8 mouse cellular contexts compared by ENCODE assay signal in the genomic region with DNA sequence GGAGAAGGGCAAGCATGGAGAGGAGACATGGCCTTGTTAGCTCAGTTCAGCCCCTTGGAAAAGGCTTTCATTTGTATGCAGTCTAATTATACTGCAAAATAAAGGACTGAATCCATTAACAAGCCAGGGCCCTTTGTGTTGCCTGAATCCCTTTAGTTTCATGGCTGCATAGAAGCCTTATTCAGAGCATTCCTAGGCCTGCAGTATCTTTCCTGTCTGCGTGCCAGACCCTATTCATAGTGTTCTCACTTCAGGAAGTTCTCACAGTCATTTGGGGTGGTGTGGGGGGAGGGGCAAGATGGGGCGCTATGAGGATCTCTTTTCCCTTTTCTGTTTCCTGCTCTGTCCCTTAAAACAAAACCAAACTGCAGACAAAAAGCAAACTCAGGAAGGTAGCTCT. TPM values are rescaled to one million over a fixed set of nuclear protein-coding genes. Genes with fewer than 3 reads are reported as not detected.
DNase-seq lines count a peak whose midpoint lies in the region; ATAC-seq and TF ChIP-seq lines count a peak whose summit lies in the region.

No protein-coding gene starts in this region.

- H3K9ac ChIP-seq in forebrain, embryonic 13.5 days = peak overlapping the region; percentile 26; the same call in 1 of the 2 replicates
- H3K9ac ChIP-seq in heart, embryonic 16.5 days (ENCODE audit: low read length) = peak overlapping the region; percentile 50; the same call in 1 of the 2 replicates
- H3K9ac ChIP-seq in lung, embryonic 14.5 days = no peak overlapping the region

- no peak overlapping the region for H3K27ac ChIP-seq in thymus, adult 2 months (ENCODE audit: control insufficient read depth, insufficient read depth, low read length)
- H3K27ac ChIP-seq in forebrain, embryonic 13.5 days = peak overlapping the region; percentile 87
- peak overlapping the region; percentile 94 for H3K27ac ChIP-seq in heart, embryonic 16.5 days (ENCODE audit: low read length)
- H3K27ac ChIP-seq in lung, embryonic 14.5 days (ENCODE audit: low read depth) = peak overlapping the region; percentile 72; the same call in 1 of the 2 replicates

- H3K27me3 ChIP-seq in thymus, adult 2 months (ENCODE audit: control insufficient read depth, insufficient read depth, low read length) = no peaks in the 10 kb centered on the region
- H3K27me3 ChIP-seq in forebrain, embryonic 13.5 days = no peaks in the 10 kb centered on the region
- H3K27me3 ChIP-seq in heart, embryonic 16.5 days (ENCODE audit: control insufficient read depth, insufficient read depth, low read length) = no peaks in the 10 kb centered on the region
- H3K27me3 ChIP-seq in lung, embryonic 14.5 days (ENCODE audit: insufficient read depth, low read length) = no peaks in the 10 kb centered on the region

- ATAC-seq in forebrain, embryonic 13.5 days = peak; percentile 91
- peak; percentile 64; the same call in 1 of the 2 replicates for ATAC-seq in heart, embryonic 16.5 days (replicated peaks; ENCODE audit: extremely low read depth, insufficient read depth, low FRiP score)
- peak; percentile 56; the same call in 1 of the 2 replicates for ATAC-seq in lung, embryonic 14.5 days (ENCODE audit: insufficient read depth)
- no peak for ATAC-seq in monocyte, adult 5-6 weeks (replicated peaks; ENCODE audit: insufficient number of reproducible peaks, low FRiP score, low TSS enrichment, poor library complexity, severe bottlenecking)

- no peak overlapping the region for H3K4me3 ChIP-seq in thymus, adult 2 months (ENCODE audit: control insufficient read depth, insufficient read depth, low read length)
- no peak overlapping the region for H3K4me3 ChIP-seq in forebrain, embryonic 13.5 days
- peak overlapping the region; percentile 11; the same call in 1 of the 2 replicates for H3K4me3 ChIP-seq in heart, embryonic 16.5 days (ENCODE audit: low read length)
- H3K4me3 ChIP-seq in lung, embryonic 14.5 days (ENCODE audit: low read depth, low read length) = no peak overlapping the region

- H3K4me2 ChIP-seq in forebrain, embryonic 13.5 days = peak overlapping the region; percentile 49
- peak overlapping the region; percentile 56 for H3K4me2 ChIP-seq in heart, embryonic 16.5 days (ENCODE audit: low read depth, low read length)
- 0 out of 2 replicates have a peak overlapping the region, but pooled peaks have one; percentile 12 for H3K4me2 ChIP-seq in lung, embryonic 14.5 days

- H3K4me1 ChIP-seq in thymus, adult 2 months (replicated peaks; ENCODE audit: control insufficient read depth, insufficient read depth, low read length) = peaks cover 2% of the 10 kb centered on the region; the same call in 1 of the 2 replicates
- peaks cover 85% of the 10 kb centered on the region for H3K4me1 ChIP-seq in forebrain, embryonic 13.5 days
- peaks cover 58% of the 10 kb centered on the region for H3K4me1 ChIP-seq in heart, embryonic 16.5 days (ENCODE audit: control insufficient read depth, insufficient read depth, low read length)
- H3K4me1 ChIP-seq in lung, embryonic 14.5 days (ENCODE audit: insufficient read depth) = peaks cover 10% of the 10 kb centered on the region

- TF ChIP-seq POLR2A in thymus, adult 2 months (IDR thresholded peaks at IDR 0.05; ENCODE audit: control insufficient read depth, extremely low read depth, insufficient read depth, low read length, poor library complexity) = no peak

- no peaks in the 10 kb centered on the region for H3K9me3 ChIP-seq in forebrain, embryonic 13.5 days (replicated peaks)
- no peaks in the 10 kb centered on the region for H3K9me3 ChIP-seq in heart, embryonic 16.5 days (replicated peaks; ENCODE audit: control insufficient read depth, low read length)
- no peaks in the 10 kb centered on the region for H3K9me3 ChIP-seq in lung, embryonic 14.5 days (ENCODE audit: low read depth, low read length)

- DNase-seq in thymus, adult 2 months = peak; percentile 33
- DNase-seq in thymus, adult 18-20 months = no peak
- DNase-seq in kidney, postnatal 36 days = peak; percentile 78 to 84
- DNase-seq in lung, embryonic 14.5 days = peak; percentile 78
- DNase-seq in retina, postnatal 7 days (ENCODE audit: low read depth, low spot score) = peak; percentile 23

- WGBS in thymus, adult 2 months = 10% methylated on average over 2 of the region's 2 CpGs
- 0% methylated on average over 2 of the region's 2 CpGs for WGBS in forebrain, embryonic 13.5 days
- 4% methylated on average over 2 of the region's 2 CpGs for WGBS in heart, embryonic 16.5 days
- 19% methylated on average over 2 of the region's 2 CpGs for WGBS in lung, embryonic 14.5 days

- no peak for TF ChIP-seq CTCF in thymus, adult 2 months (IDR thresholded peaks at IDR 0.05; ENCODE audit: borderline replicate concordance, control insufficient read depth, extremely low read depth, insufficient read depth, low read length, poor library complexity)
- TF ChIP-seq CTCF in lung, embryonic 14.5 days (IDR thresholded peaks at IDR 0.05; ENCODE audit: low read depth) = no peak

- no peaks in the 10 kb centered on the region for H3K36me3 ChIP-seq in thymus, adult 2 months (ENCODE audit: control insufficient read depth, insufficient read depth, low read length)
- no peaks in the 10 kb centered on the region for H3K36me3 ChIP-seq in forebrain, embryonic 13.5 days (ENCODE audit: poor library complexity, severe bottlenecking)
- H3K36me3 ChIP-seq in heart, embryonic 16.5 days (ENCODE audit: control insufficient read depth, insufficient read depth) = no peaks in the 10 kb centered on the region
- H3K36me3 ChIP-seq in lung, embryonic 14.5 days (ENCODE audit: insufficient read depth) = no peaks in the 10 kb centered on the region

RNA-seq across cellular contexts. Expression of a gene that starts 28.1 kb away (rescaled TPM):
- polyA plus RNA-seq in thymus, adult 2 months (2012; rRNA removed) = 7.0 and 7.9 TPM in 2 replicates
- 8.0 and 8.8 TPM in 2 replicates for polyA plus RNA-seq in forebrain, embryonic 13.5 days (2015; fragmentation: Nextera tagmentation; extraction: Ambion mirVana)
- polyA plus RNA-seq in heart, embryonic 16.5 days (2015; fragmentation: Nextera tagmentation; extraction: Ambion mirVana) = 4.4 and 4.7 TPM in 2 replicates
- 3.9 and 4.2 TPM in 2 replicates for polyA plus RNA-seq in lung, embryonic 14.5 days (2014; fragmentation: Nextera tagmentation; extraction: Ambion mirVana)
- total RNA-seq in monocyte, adult 5-6 weeks (2017) = 12.1 to 19.9 TPM (median 16.2 TPM) in 3 replicates

Comparison
In these comparisons a context has a peak if more than half of its experiments do, and no peak if none do; other contexts are left out.
1. DNase-seq: peak in thymus, adult 2 months (single experiment), kidney, postnatal 36 days (2 of 2), lung, embryonic 14.5 days (single experiment) and retina, postnatal 7 days (single experiment); none in thymus, adult 18-20 months (0 of 2).
2. Peak in every context shown above with its lines, with median percentiles within 50 percentile points of each other: H3K4me2 ChIP-seq.